Mouse (Mus musculus) regulatory T cell (primary cell): ENCODE data around the gene Imp4.
"Not testable (repeated sequence)": the region's sequence is repeated elsewhere in the genome, so short reads cannot be mapped to it uniquely, and the experiment has no call there.

ENCODE experiments used
- in situ Hi-C: fragments of 300-600 bp; cut with MboI, MseI; formaldehyde crosslinking; loops from one replicate; pipeline ENCODE4 v1.15.1; 2025; ENCODE audit warnings: high pct_unique_total_duplicates

The Imp4 gene

GRCm38 (mm10) chr1:34439215-34439960 lies at the start of gene Imp4, which contains the start of gene Ccdc115:
TSS of gene Imp4 (plus strand) at chr1:34439851.
TSS of gene Ccdc115 (minus strand) at chr1:34439672.
- in situ Hi-C loops: no loop called here

GRCm38 (mm10) chr1:34396321-34396720 lies 43.3 kb upstream of the Imp4 start:
- in situ Hi-C loops: no loop called here

- in situ Hi-C loops: no loop called here
Measured at GRCm38 (mm10) chr1:34399182-34399953, 40.3 kb upstream of the Imp4 start.

GRCm38 (mm10) chr1:34428466-34428865 lies 11.2 kb upstream of the Imp4 start:
- in situ Hi-C loops: no loop called here

GRCm38 (mm10) chr1:34429281-34429680 lies 10.4 kb upstream of the Imp4 start:
- in situ Hi-C loops: no loop called here

GRCm38 (mm10) chr1:34430981-34431380 lies 8.7 kb upstream of the Imp4 start:
- in situ Hi-C loops: no loop called here

- in situ Hi-C loops: no loop called here
Measured at GRCm38 (mm10) chr1:34431431-34431830, 8.2 kb upstream of the Imp4 start.

- in situ Hi-C loops: no loop called here
Measured at GRCm38 (mm10) chr1:34432411-34432775, 7.3 kb upstream of the Imp4 start.

- in situ Hi-C loops: no loop called here
Measured at GRCm38 (mm10) chr1:34432776-34433481, 6.7 kb upstream of the Imp4 start.

GRCm38 (mm10) chr1:34433891-34434521 lies 5.6 kb upstream of the Imp4 start:
- in situ Hi-C loops: no loop called here

- in situ Hi-C loops: no loop called here
Measured at GRCm38 (mm10) chr1:34434660-34435160, 4.9 kb upstream of the Imp4 start.

GRCm38 (mm10) chr1:34435371-34436120 lies 4.1 kb upstream of the Imp4 start:
- in situ Hi-C loops: no loop called here

GRCm38 (mm10) chr1:34436374-34436773 lies 3.3 kb upstream of the Imp4 start:
- in situ Hi-C loops: no loop called here

- in situ Hi-C loops: not testable (repeated sequence)
Measured at GRCm38 (mm10) chr1:34437366-34437765, 2.3 kb upstream of the Imp4 start.

GRCm38 (mm10) chr1:34438381-34439051 lies 1.1 kb upstream of the Imp4 start:
- in situ Hi-C loops: no loop called here

- in situ Hi-C loops: no loop called here
Measured at GRCm38 (mm10) chr1:34439961-34440630, 445 bp downstream of the Imp4 start.

GRCm38 (mm10) chr1:34443124-34443523 lies 3.5 kb downstream of the Imp4 start:
- in situ Hi-C loops: no loop called here

- in situ Hi-C loops: no loop called here
Measured at GRCm38 (mm10) chr1:34458431-34458830, 18.8 kb downstream of the Imp4 start.

GRCm38 (mm10) chr1:34459284-34460060 lies 19.8 kb downstream of the Imp4 start, which contains the start of gene Ptpn18:
TSS of gene Ptpn18 (plus strand) at chr1:34459762.
- in situ Hi-C loops: no loop called here
